Mouse (Mus musculus) lung, embryonic 16.5 days (tissue): ENCODE results near the gene Muc3. TPM values are rescaled to one million over a fixed set of nuclear protein-coding genes. Genes with fewer than 3 reads are reported as not detected.
"Not testable (repeated sequence)": the region's sequence is repeated elsewhere in the genome, so short reads cannot be mapped to it uniquely, and the experiment has no call there.

Experiments used
- ATAC-seq: fragments of 200-750 bp; cut with Nextera tagmentation; 2 replicates; pipeline ENCODE4 v1.8.0; 2017; ENCODE audit warnings: low read depth, mild to moderate bottlenecking, moderate library complexity
- H3K27ac ChIP-seq: fragments of 300-500 bp; sonication (generic); 2 replicates; pipeline ENCODE4 v1.5.1; 2014; ENCODE audit warnings: mild to moderate bottlenecking, control low read depth, low read length
- H3K27me3 ChIP-seq: fragments of 300-500 bp; sonication (generic); 2 replicates; pipeline ENCODE4 v1.6.1; 2014; ENCODE audit warnings: low read depth, low read length, mixed read lengths; ENCODE audit not compliant: control insufficient read depth, insufficient read depth
- H3K36me3 ChIP-seq: fragments of 300-500 bp; sonication (generic); 2 replicates; pipeline ENCODE4 v1.6.1; 2014; ENCODE audit warnings: low read length; ENCODE audit not compliant: control insufficient read depth, insufficient read depth
- H3K4me1 ChIP-seq: fragments of 300-500 bp; sonication (generic); replicated peaks from 2 replicates; pipeline ENCODE4 v1.6.1; 2014; ENCODE audit warnings: low read length, mixed read lengths; ENCODE audit not compliant: control insufficient read depth, insufficient read depth
- H3K4me2 ChIP-seq: fragments of 300-500 bp; sonication (generic); 2 replicates; pipeline ENCODE4 v1.6.1; 2014; ENCODE audit warnings: low read depth, low read length, control low read depth
- H3K4me3 ChIP-seq: fragments of 300-500 bp; sonication (generic); 2 replicates; pipeline ENCODE4 v1.5.1; 2014; ENCODE audit warnings: mild to moderate bottlenecking, low read length, control low read depth
- H3K9ac ChIP-seq: fragments of 300-500 bp; sonication (generic); 2 replicates; pipeline ENCODE4 v1.6.1; 2014; ENCODE audit warnings: low read length, control low read depth
- H3K9me3 ChIP-seq: fragments of 300-500 bp; sonication (generic); 2 replicates; pipeline ENCODE4 v1.6.1; 2016; ENCODE audit warnings: low read length; ENCODE audit not compliant: control insufficient read depth
- WGBS: fragments of 180-500 bp; shearing (Covaris S2); extraction: QIAGEN DNeasy Blood & Tissue Kit; methylation state at CpG from one replicate; pipeline ENCODE4 v1.1.7; 2014; 5-methylcytosine and 5-hydroxymethylcytosine counted together
- polyA plus RNA-seq: library from polyadenylated mRNA; unstranded; fragments of >200 nt; fragmentation: Nextera tagmentation; extraction: Ambion mirVana; gene quantifications from 2 replicates; pipeline ENCODE4 v1.2.1, GENCODE M21; 2015

Muc3 gene
- polyA plus RNA-seq = 0.70 TPM in 1 of 2 replicates, not detected in the other

- H3K27me3 ChIP-seq, H3K4me1 ChIP-seq, H3K36me3 ChIP-seq, H3K27ac ChIP-seq, H3K4me3 ChIP-seq, H3K4me2 ChIP-seq, H3K9ac ChIP-seq, ATAC-seq: not testable (repeated sequence)
- peaks cover 17% of the 10 kb centered on the region for H3K9me3 ChIP-seq
These were observed at the start of gene Muc3 for GRCm38 (mm10) chr5:137149272-137149882. TSS of gene Muc3 (minus strand) at chr5:137149322.

GRCm38 (mm10) chr5:137194488-137195120, 45.5 kb upstream of the Muc3 start:
- no peak overlapping the region for H3K4me3 ChIP-seq
- H3K27me3 ChIP-seq = 0 out of 2 replicates have a peak, but pooled peaks cover under 1% of the 10 kb centered on the region
- no peaks in the 10 kb centered on the region for H3K4me1 ChIP-seq
- H3K9me3 ChIP-seq = no peaks in the 10 kb centered on the region
- H3K4me2 ChIP-seq = no peak overlapping the region
- H3K27ac ChIP-seq = no peak overlapping the region
- H3K9ac ChIP-seq = no peak overlapping the region
- no peaks in the 10 kb centered on the region for H3K36me3 ChIP-seq
- WGBS = 44% methylated on average over 8 of the region's 8 CpGs
- no peak for ATAC-seq

DNA sequence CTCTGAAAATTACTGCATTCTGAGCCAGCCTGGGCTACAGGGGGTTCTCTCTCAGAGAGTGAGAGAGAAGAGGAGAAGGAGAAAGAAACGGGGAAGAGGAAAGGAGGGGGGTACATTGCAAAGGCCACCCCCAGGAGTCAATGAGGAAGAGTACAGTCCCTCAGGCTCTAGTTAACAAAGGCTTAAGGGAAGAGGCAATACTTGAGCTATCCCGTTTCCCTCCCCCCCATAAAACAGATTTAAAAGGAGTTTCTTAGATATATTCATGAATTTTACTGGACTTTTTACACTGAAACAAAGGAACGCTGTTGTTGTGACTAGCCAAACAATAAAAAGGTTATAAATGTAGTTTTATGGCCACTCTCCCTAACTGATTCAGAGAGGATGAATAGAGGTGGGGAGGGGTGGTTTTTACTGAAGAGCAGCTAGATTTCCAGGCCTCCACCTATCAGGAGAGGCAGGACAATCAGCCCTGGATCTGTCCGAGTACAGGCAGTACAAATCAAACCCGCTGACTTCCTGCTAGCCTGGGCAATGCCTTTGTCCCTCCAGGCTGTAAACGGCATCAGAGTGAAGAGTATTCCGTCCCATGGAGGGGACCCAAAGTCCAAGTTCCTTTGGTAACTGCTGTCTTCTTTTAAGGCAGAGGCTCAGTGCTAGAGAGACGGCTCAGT, 44.3 kb upstream of the Muc3 start:
- H3K27me3 ChIP-seq = 0 out of 2 replicates have a peak, but pooled peaks cover 3% of the 10 kb centered on the region
- H3K4me3 ChIP-seq = no peak overlapping the region
- no peak overlapping the region for H3K9ac ChIP-seq
- H3K36me3 ChIP-seq = no peaks in the 10 kb centered on the region
- no peak overlapping the region for H3K27ac ChIP-seq
- 65% methylated on average over 8 of the region's 8 CpGs for WGBS
- H3K4me1 ChIP-seq = no peaks in the 10 kb centered on the region
- H3K4me2 ChIP-seq = no peak overlapping the region
- no peaks in the 10 kb centered on the region for H3K9me3 ChIP-seq
- ATAC-seq = no peak

DNA sequence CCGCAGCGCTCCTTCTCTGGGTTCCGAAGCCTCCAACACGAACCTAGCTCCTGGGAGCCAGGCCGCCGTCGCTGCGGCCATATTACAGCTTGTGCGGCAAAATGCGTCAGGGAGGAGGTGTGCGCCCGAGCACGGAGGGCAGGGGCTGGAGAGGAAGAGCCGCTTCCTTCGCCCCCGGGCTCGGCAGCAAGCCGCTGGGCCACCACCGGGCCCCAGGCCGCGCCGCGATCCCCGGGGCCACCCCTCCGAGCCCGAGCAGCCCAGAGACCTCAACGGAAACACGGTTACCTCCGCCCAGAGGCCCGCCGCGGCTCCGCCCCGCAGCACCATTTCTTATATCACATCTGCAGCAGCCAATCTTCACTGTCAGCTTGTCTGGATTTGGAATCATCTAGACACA, 40.2 kb upstream of the Muc3 start:
- H3K4me1 ChIP-seq = no peaks in the 10 kb centered on the region
- H3K9ac ChIP-seq = peak overlapping the region; percentile 66
- peak overlapping the region; percentile 73 for H3K4me2 ChIP-seq
- H3K4me3 ChIP-seq = peak overlapping the region; percentile 51
- peak; percentile 5; the same call in 1 of the 2 replicates for ATAC-seq
- H3K27ac ChIP-seq = no peak overlapping the region
- WGBS = 1% methylated on average over 34 of the region's 34 CpGs
- H3K27me3 ChIP-seq = 0 out of 2 replicates have a peak, but pooled peaks cover 3% of the 10 kb centered on the region
- H3K36me3 ChIP-seq = no peaks in the 10 kb centered on the region
- no peaks in the 10 kb centered on the region for H3K9me3 ChIP-seq

- ATAC-seq = no peak
- WGBS = 67% methylated on average over 8 of the region's 8 CpGs
- H3K4me3 ChIP-seq = no peak overlapping the region
These were observed 36.2 kb upstream of the Muc3 start for GRCm38 (mm10) chr5:137185362-137185761.

DNA sequence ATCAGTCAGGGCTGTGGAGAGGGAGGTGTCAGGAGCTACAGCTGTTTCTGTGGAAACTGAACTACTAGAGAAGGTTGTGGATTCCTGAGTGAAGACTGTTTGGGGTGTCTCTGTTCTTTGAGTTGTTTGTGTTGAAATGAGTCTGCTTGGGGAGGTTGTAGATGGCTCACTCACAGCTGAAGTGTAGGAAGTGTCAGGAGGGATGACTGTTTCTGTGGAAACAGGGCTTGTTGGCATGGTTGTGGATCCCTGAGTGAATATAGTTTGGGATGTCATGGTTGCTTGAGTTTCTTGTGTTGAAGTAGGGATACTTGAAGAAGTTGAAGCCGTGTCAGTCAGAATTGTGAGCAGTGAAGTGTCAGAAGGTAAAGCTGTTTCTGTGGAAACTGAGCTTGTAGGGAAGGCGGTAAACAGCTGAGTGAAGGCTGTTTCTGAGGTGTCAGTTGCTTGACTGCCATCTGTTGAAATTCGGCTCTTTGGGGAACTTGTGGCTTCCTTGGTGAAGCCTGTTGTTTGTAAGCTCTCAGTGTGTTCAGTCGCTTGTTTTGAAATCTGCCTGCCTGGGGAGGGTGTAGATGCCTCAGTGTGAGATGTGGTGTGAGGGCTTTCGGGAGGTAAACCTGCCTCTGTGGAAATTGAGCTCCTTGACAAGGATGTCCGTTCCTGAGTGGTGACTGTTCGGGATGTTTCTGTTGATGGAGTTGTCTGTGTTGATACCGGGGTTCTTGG, 30.7 kb upstream of the Muc3 start:
- H3K4me2 ChIP-seq = no peak overlapping the region
- no peaks in the 10 kb centered on the region for H3K4me1 ChIP-seq
- no peak overlapping the region for H3K9ac ChIP-seq
- no peaks in the 10 kb centered on the region for H3K9me3 ChIP-seq
- no peaks in the 10 kb centered on the region for H3K27me3 ChIP-seq
- no peak overlapping the region for H3K4me3 ChIP-seq
- no peaks in the 10 kb centered on the region for H3K36me3 ChIP-seq
- H3K27ac ChIP-seq = no peak overlapping the region
- 66% methylated on average over 8 of the region's 8 CpGs for WGBS
- ATAC-seq = no peak

More at GRCm38 (mm10) chr5:137185362-137185761, 36.2 kb upstream of the Muc3 start:
- Histone ChIP-seq H3K4me1 (no peaks in the 10 kb centered on the region), H3K4me2 (no peak overlapping the region), H3K27ac (no peak overlapping the region), H3K9me3 (no peaks in the 10 kb centered on the region), H3K9ac (no peak overlapping the region), H3K36me3 (no peaks in the 10 kb centered on the region), H3K27me3 (0 out of 2 replicates have a peak, but pooled peaks cover 3% of the 10 kb centered on the region)

GRCm38 (mm10) chr5:137173967-137174366, 24.8 kb upstream of the Muc3 start:
- ATAC-seq = no peak
- Histone ChIP-seq H3K4me3 (no peak overlapping the region), H3K4me1 (no peaks in the 10 kb centered on the region), H3K27ac (no peak overlapping the region), H3K9ac (no peak overlapping the region), H3K27me3 (no peaks in the 10 kb centered on the region), H3K4me2 (no peak overlapping the region), H3K36me3 (no peaks in the 10 kb centered on the region), H3K9me3 (no peaks in the 10 kb centered on the region)
- 67% methylated on average over 6 of the region's 6 CpGs for WGBS

GRCm38 (mm10) chr5:137172591-137172990, 23.5 kb upstream of the Muc3 start:
- H3K9ac ChIP-seq = no peak overlapping the region
- H3K36me3 ChIP-seq = no peaks in the 10 kb centered on the region
- H3K4me3 ChIP-seq = no peak overlapping the region
- H3K27ac ChIP-seq = no peak overlapping the region
- no peak overlapping the region for H3K4me2 ChIP-seq
- WGBS = 0% methylated on average over 1 of the region's 1 CpGs
- H3K9me3 ChIP-seq = no peaks in the 10 kb centered on the region
- H3K4me1 ChIP-seq = no peaks in the 10 kb centered on the region
- no peaks in the 10 kb centered on the region for H3K27me3 ChIP-seq
- no peak for ATAC-seq

DNA sequence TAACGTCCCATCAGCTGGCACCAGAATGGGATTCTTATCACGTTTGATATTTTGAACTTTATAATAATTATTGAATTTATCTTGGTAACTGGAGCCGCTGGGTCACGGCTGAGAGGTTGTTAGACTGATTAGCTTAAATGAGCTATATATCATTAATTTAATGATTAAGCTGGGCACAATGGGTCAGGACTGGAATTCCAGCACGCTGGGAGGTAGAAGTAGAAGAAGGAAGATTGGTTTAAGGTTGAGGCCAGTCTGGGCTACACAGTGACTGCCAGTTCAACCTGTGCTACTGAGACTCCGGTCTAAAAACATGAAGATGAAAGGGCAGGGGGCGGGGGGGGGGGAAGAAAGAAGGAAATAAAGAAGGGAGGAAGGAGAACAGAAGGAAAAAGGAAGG, 22.4 kb upstream of the Muc3 start:
- Histone ChIP-seq H3K9me3 (no peaks in the 10 kb centered on the region), H3K4me3 (no peak overlapping the region), H3K4me2 (no peak overlapping the region), H3K27ac (no peak overlapping the region), H3K36me3 (no peaks in the 10 kb centered on the region), H3K9ac (no peak overlapping the region), H3K4me1 (no peaks in the 10 kb centered on the region), H3K27me3 (no peaks in the 10 kb centered on the region)
- ATAC-seq = no peak
- 29% methylated on average over 7 of the region's 7 CpGs for WGBS
